In genomic region chr11:68623225-68623870, GRCm38 (mm10) we compare ENCODE assay signal across 8 mouse cellular contexts. TPM values are rescaled to one million over a fixed set of nuclear protein-coding genes. Genes with fewer than 3 reads are reported as not detected.
DNase-seq lines count a peak whose midpoint lies in the region; ATAC-seq and TF ChIP-seq lines count a peak whose summit lies in the region.

No protein-coding gene starts in this region.

- no peak for TF ChIP-seq POLR2A in heart, adult 2 months (IDR thresholded peaks at IDR 0.05; ENCODE audit: insufficient read depth, low read depth, low read length)
- TF ChIP-seq POLR2A in limb, embryonic 14.5 days (IDR thresholded peaks at IDR 0.05; ENCODE audit: borderline replicate concordance, extremely low read depth, insufficient read depth, insufficient read length): no peak
- TF ChIP-seq POLR2A in myocyte (IDR thresholded peaks at IDR 0.05; ENCODE audit: insufficient read length, low read depth): no peak

- no peaks in the 10 kb centered on the region for H3K9me3 ChIP-seq in kidney, embryonic 16.5 days (ENCODE audit: low read length)
- H3K9me3 ChIP-seq in limb, embryonic 14.5 days (ENCODE audit: control insufficient read depth, low read length): no peaks in the 10 kb centered on the region

- intact Hi-C loops in heart, adult 2 months (cut with DNase I): no loop called here

- WGBS in heart, adult 2 months: 5% methylated on average over 14 of the region's 14 CpGs
- 2% methylated on average over 14 of the region's 14 CpGs for WGBS in kidney, embryonic 16.5 days
- 3% methylated on average over 13 of the region's 14 CpGs for WGBS in limb, embryonic 14.5 days

- H3ac ChIP-seq in myocyte (ENCODE audit: control insufficient read depth, insufficient read length): no peak overlapping the region

- H3K4me2 ChIP-seq in kidney, embryonic 16.5 days (replicated peaks; ENCODE audit: low read depth, low read length): peak overlapping the region; percentile 52
- H3K4me2 ChIP-seq in limb, embryonic 14.5 days (replicated peaks; ENCODE audit: low read depth, low read length, severe bottlenecking): peak overlapping the region; percentile 48
- peak overlapping the region; percentile 75 for H3K4me2 ChIP-seq in myocyte (ENCODE audit: low read depth)

- peak overlapping the region; percentile 34 for H3K27ac ChIP-seq in heart, adult 2 months
- H3K27ac ChIP-seq in kidney, embryonic 16.5 days (ENCODE audit: low read length): peak overlapping the region; percentile 91
- peak overlapping the region; percentile 15; the same call in 1 of the 2 replicates for H3K27ac ChIP-seq in limb, embryonic 14.5 days (replicated peaks; ENCODE audit: low read depth, low read length)

- peak; percentile 97 for ATAC-seq in common myeloid progenitor, adult 5-6 weeks (replicated peaks; ENCODE audit: low read depth, poor library complexity, severe bottlenecking)
- ATAC-seq in kidney, embryonic 16.5 days (ENCODE audit: low FRiP score, low TSS enrichment): peak; percentile 97
- ATAC-seq in limb, embryonic 14.5 days (ENCODE audit: low FRiP score, low read depth): peak; percentile 90

- H3K4me3 ChIP-seq in heart, adult 2 months: peak overlapping the region; percentile 26
- H3K4me3 ChIP-seq in kidney, embryonic 16.5 days (ENCODE audit: low read length): peak overlapping the region; percentile 34
- peak overlapping the region; percentile 27 for H3K4me3 ChIP-seq in limb, embryonic 14.5 days (replicated peaks; ENCODE audit: low read length)
- peak overlapping the region; percentile 14 for H3K4me3 ChIP-seq in myocyte

- peak; percentile 27 for DNase-seq in gastrocnemius, postnatal 10 days
- DNase-seq in gastrocnemius, postnatal 25 days: no peak
- DNase-seq in heart, adult 2 months: peak; percentile 56 to 57
- DNase-seq in limb, embryonic 14.5 days (ENCODE audit: low spot score): peak; percentile 89
- peak; percentile 28 to 33 for DNase-seq in thymus, postnatal 10 days (ENCODE audit: low spot score in 2 of 2)

- H3K79me2 ChIP-seq in heart, adult 2 months (replicated peaks; ENCODE audit: control insufficient read depth, insufficient read depth, low read length): no peaks in the 10 kb centered on the region
- no peaks in the 10 kb centered on the region for H3K79me2 ChIP-seq in myocyte (ENCODE audit: control insufficient read depth, insufficient read depth)

- no peak for TF ChIP-seq EP300 in heart, adult 2 months (IDR thresholded peaks at IDR 0.05; ENCODE audit: insufficient read depth, low read depth, low read length)

- no peaks in the 10 kb centered on the region for H3K27me3 ChIP-seq in heart, adult 2 months (ENCODE audit: control insufficient read depth, insufficient read depth, low read length)
- no peaks in the 10 kb centered on the region for H3K27me3 ChIP-seq in kidney, embryonic 16.5 days (ENCODE audit: insufficient read depth, low read length)
- H3K27me3 ChIP-seq in limb, embryonic 14.5 days (ENCODE audit: control insufficient read depth, insufficient read depth, low read length): no peaks in the 10 kb centered on the region
- no peaks in the 10 kb centered on the region for H3K27me3 ChIP-seq in myocyte (ENCODE audit: control insufficient read depth, insufficient read depth, insufficient read length)

- H3K4me1 ChIP-seq in heart, adult 2 months (ENCODE audit: control insufficient read depth, insufficient read depth, low read length): no peaks in the 10 kb centered on the region
- peaks cover 18% of the 10 kb centered on the region for H3K4me1 ChIP-seq in kidney, embryonic 16.5 days (ENCODE audit: insufficient read depth, low read length)
- H3K4me1 ChIP-seq in limb, embryonic 14.5 days (ENCODE audit: control insufficient read depth, insufficient read depth, low read length): peaks cover 20% of the 10 kb centered on the region

- TF ChIP-seq CTCF in heart, adult 2 months (IDR thresholded peaks at IDR 0.05): no peak

- H3K9ac ChIP-seq in heart, adult 2 months (ENCODE audit: low read depth, low read length): 0 out of 2 replicates have a peak overlapping the region, but pooled peaks have one; percentile 4
- peak overlapping the region; percentile 0; the same call in 1 of the 2 replicates for H3K9ac ChIP-seq in kidney, embryonic 16.5 days (replicated peaks; ENCODE audit: low read length)
- H3K9ac ChIP-seq in limb, embryonic 14.5 days (ENCODE audit: low read depth, low read length, severe bottlenecking): no peak overlapping the region; the same call in 1 of the 2 replicates

- no peaks in the 10 kb centered on the region for H3K36me3 ChIP-seq in heart, adult 2 months (ENCODE audit: control insufficient read depth, insufficient read depth, low read length)
- no peaks in the 10 kb centered on the region for H3K36me3 ChIP-seq in kidney, embryonic 16.5 days (ENCODE audit: insufficient read depth, low read length)
- no peaks in the 10 kb centered on the region for H3K36me3 ChIP-seq in limb, embryonic 14.5 days (ENCODE audit: control insufficient read depth, insufficient read depth, low read length)
- H3K36me3 ChIP-seq in myocyte (ENCODE audit: control insufficient read depth, insufficient read depth): no peaks in the 10 kb centered on the region

TF ChIP-seq in myocyte, 11 proteins besides CTCF, POLR2A, EP300 and RAD21:
- TF ChIP-seq TCF3 (IDR thresholded peaks at IDR 0.05; ENCODE audit: insufficient read length, low read depth) (no peak), SRF (IDR thresholded peaks at IDR 0.05; ENCODE audit: control insufficient read depth, insufficient read length, low read depth) (peak; percentile 98), CEBPB (IDR thresholded peaks at IDR 0.05; ENCODE audit: insufficient read depth, poor library complexity, severe bottlenecking) (peak; percentile 63)

RNA-seq across cellular contexts. Expression of gene Ccdc42, which starts 36.5 kb away (rescaled TPM):
- total RNA-seq in gastrocnemius, postnatal 10 days (2021): under 1 TPM in 1 of 2 experiments, not detected in 1; 0.31 TPM
- total RNA-seq in gastrocnemius, postnatal 25 days (2021): not detected
- not detected in 2 replicates for total RNA-seq in common myeloid progenitor, adult 5-6 weeks (2017)
- not detected for total RNA-seq in heart, adult 2 months (2021)
- 0.26 TPM in 1 of 2 replicates, not detected in the other for polyA plus RNA-seq in heart, adult 2 months (2012; rRNA removed)
- polyA plus RNA-seq in kidney, embryonic 16.5 days (2015; fragmentation: Nextera tagmentation; extraction: Ambion mirVana): 3.3 and 3.5 TPM in 2 replicates
- 0.13 and 0.39 TPM in 2 replicates for polyA plus RNA-seq in limb, embryonic 14.5 days (2012; rRNA removed)
- 0.50 and 1.1 TPM in 2 replicates for polyA plus RNA-seq in limb, embryonic 14.5 days (2014; fragmentation: Nextera tagmentation; extraction: Ambion mirVana)
- not detected for polyA plus RNA-seq in myocyte (2012; fragmentation: generic; extraction: Trizol)

Comparison
In these comparisons a context has a peak if more than half of its experiments do, and no peak if none do; other contexts are left out.
1. H3K27ac ChIP-seq: peak in every context shown above with its lines; median percentile 91 in kidney, embryonic 16.5 days; 34 in heart, adult 2 months; 15 in limb, embryonic 14.5 days.